Mouse (Mus musculus) forebrain, embryonic 10.5 days (tissue): ENCODE measurements around the gene Tmed2. TPM values are rescaled to one million over a fixed set of nuclear protein-coding genes. Genes with fewer than 3 reads are reported as not detected.
"Not testable (repeated sequence)": the region's sequence is repeated elsewhere in the genome, so short reads cannot be mapped to it uniquely, and the experiment has no call there.

Experiments used
- DNase-seq: peaks from one replicate; pipeline ENCODE4 v3.0.0-alpha.2; 2017; ENCODE audit warnings: low spot score; ENCODE audit errors: extremely low spot score
- H3K27ac ChIP-seq: fragments of 300-500 bp; sonication (generic); 2 replicates; pipeline ENCODE4 v1.5.1; 2016; ENCODE audit warnings: mild to moderate bottlenecking
- H3K27me3 ChIP-seq: fragments of 300-500 bp; sonication (generic); 2 replicates; pipeline ENCODE4 v1.6.1; 2016; ENCODE audit warnings: mild to moderate bottlenecking; ENCODE audit not compliant: poor library complexity, severe bottlenecking
- H3K36me3 ChIP-seq: fragments of 300-500 bp; sonication (generic); replicated peaks from 2 replicates; pipeline ENCODE4 v1.6.1; 2016; ENCODE audit warnings: mild to moderate bottlenecking, moderate library complexity
- H3K4me1 ChIP-seq: fragments of 300-500 bp; sonication (generic); 2 replicates; pipeline ENCODE4 v1.6.1; 2016
- H3K4me3 ChIP-seq: fragments of 300-500 bp; sonication (generic); 2 replicates; pipeline ENCODE4 v1.5.1; 2016; ENCODE audit warnings: mild to moderate bottlenecking, moderate library complexity
- H3K9me3 ChIP-seq: fragments of 300-500 bp; sonication (generic); 2 replicates; pipeline ENCODE4 v1.6.1; 2016; ENCODE audit warnings: mild to moderate bottlenecking, moderate library complexity
- WGBS: fragments of 180-500 bp; shearing (Covaris S2); methylation state at CpG from one replicate; pipeline ENCODE4 v1.1.7; 2016; 5-methylcytosine and 5-hydroxymethylcytosine counted together
- polyA plus RNA-seq: library from polyadenylated mRNA; unstranded; fragments of >200 nt; fragmentation: Nextera tagmentation; extraction: Ambion mirVana; gene quantifications from 2 replicates; pipeline ENCODE4 v1.2.1, GENCODE M21; 2016

The Tmed2 gene
- polyA plus RNA-seq, 1 experiment from 2014 or later: 474 TPM

GRCm38 (mm10) chr5:124551349-124552093 lies 11.0 kb downstream of the Tmed2 start:
- H3K9me3 ChIP-seq, DNase-seq, H3K27me3 ChIP-seq: not testable (repeated sequence)
- Histone ChIP-seq H3K27ac (peak overlapping the region; percentile 86), H3K4me1 (peaks cover 17% of the 10 kb centered on the region), H3K36me3 (peaks cover 57% of the 10 kb centered on the region), H3K4me3 (peak overlapping the region; percentile 90)
- WGBS: 30% methylated on average over 5 of the region's 5 CpGs

- H3K36me3 ChIP-seq: peaks cover 57% of the 10 kb centered on the region
- no peak for DNase-seq
- no peaks in the 10 kb centered on the region for H3K27me3 ChIP-seq
- peak overlapping the region; percentile 86 for H3K27ac ChIP-seq
- no peaks in the 10 kb centered on the region for H3K9me3 ChIP-seq
- peak overlapping the region; percentile 90 for H3K4me3 ChIP-seq
- WGBS: 17% methylated on average over 9 of the region's 9 CpGs
- peaks cover 17% of the 10 kb centered on the region for H3K4me1 ChIP-seq
These were observed 11.6 kb downstream of the Tmed2 start for GRCm38 (mm10) chr5:124552094-124552472.

GRCm38 (mm10) chr5:124552558-124553307 lies 12.2 kb downstream of the Tmed2 start, which contains the start of gene Ddx55:
TSS of gene Ddx55 (plus strand) at chr5:124552864.
- under 1% methylated on average over 66 of the region's 66 CpGs for WGBS
- peaks cover 57% of the 10 kb centered on the region for H3K36me3 ChIP-seq

GRCm38 (mm10) chr5:124553607-124554006 lies 13.1 kb downstream of the Tmed2 start:
- Histone ChIP-seq H3K36me3 (peaks cover 57% of the 10 kb centered on the region), H3K27ac (no peak overlapping the region)

More at GRCm38 (mm10) chr5:124552558-124553307, 12.2 kb downstream of the Tmed2 start, which contains the start of gene Ddx55:
- peak within 1 kb of the TSS; percentile 90 for H3K4me3 ChIP-seq
- no peaks in the 10 kb centered on the region for H3K9me3 ChIP-seq
- DNase-seq: peak; percentile 91
- H3K4me1 ChIP-seq: peaks cover 17% of the 10 kb centered on the region
- H3K27me3 ChIP-seq: no peaks in the 10 kb centered on the region
- peak within 1 kb of the TSS; percentile 86 for H3K27ac ChIP-seq

GRCm38 (mm10) chr5:124555145-124555544 lies 14.7 kb downstream of the Tmed2 start:
- H3K36me3 ChIP-seq: peaks cover 68% of the 10 kb centered on the region
- H3K27ac ChIP-seq: no peak overlapping the region
- H3K9me3 ChIP-seq: no peaks in the 10 kb centered on the region
- H3K4me3 ChIP-seq: no peak overlapping the region
- WGBS: 81% methylated on average over 1 of the region's 1 CpGs
- H3K27me3 ChIP-seq: no peaks in the 10 kb centered on the region
- no peak for DNase-seq
- peaks cover 17% of the 10 kb centered on the region for H3K4me1 ChIP-seq

More at GRCm38 (mm10) chr5:124553607-124554006, 13.1 kb downstream of the Tmed2 start:
- 75% methylated on average over 6 of the region's 6 CpGs for WGBS
- DNase-seq: no peak
- H3K4me1 ChIP-seq: peaks cover 17% of the 10 kb centered on the region
- no peaks in the 10 kb centered on the region for H3K27me3 ChIP-seq
- no peaks in the 10 kb centered on the region for H3K9me3 ChIP-seq
- peak overlapping the region; percentile 90 for H3K4me3 ChIP-seq

GRCm38 (mm10) chr5:124571068-124571467 lies 30.6 kb downstream of the Tmed2 start:
- no peaks in the 10 kb centered on the region for H3K27me3 ChIP-seq
- H3K9me3 ChIP-seq: no peaks in the 10 kb centered on the region
- 88% methylated on average over 12 of the region's 12 CpGs for WGBS
- no peaks in the 10 kb centered on the region for H3K4me1 ChIP-seq
- no peak for DNase-seq
- no peak overlapping the region for H3K4me3 ChIP-seq
- peaks cover 100% of the 10 kb centered on the region for H3K36me3 ChIP-seq
- no peak overlapping the region for H3K27ac ChIP-seq

GRCm38 (mm10) chr5:124575467-124575866 lies 35.0 kb downstream of the Tmed2 start:
- no peak for DNase-seq
- no peak overlapping the region for H3K4me3 ChIP-seq
- H3K27ac ChIP-seq: no peak overlapping the region
- H3K27me3 ChIP-seq: no peaks in the 10 kb centered on the region
- H3K4me1 ChIP-seq: peaks cover 23% of the 10 kb centered on the region
- WGBS: 96% methylated on average over 7 of the region's 7 CpGs
- no peaks in the 10 kb centered on the region for H3K9me3 ChIP-seq
- peaks cover 72% of the 10 kb centered on the region for H3K36me3 ChIP-seq

- peak; percentile 91 for DNase-seq
- H3K9me3 ChIP-seq: no peaks in the 10 kb centered on the region
- peaks cover 27% of the 10 kb centered on the region for H3K4me1 ChIP-seq
- peaks cover 54% of the 10 kb centered on the region for H3K36me3 ChIP-seq
- under 1% methylated on average over 51 of the region's 51 CpGs for WGBS
- H3K4me3 ChIP-seq: peak within 1 kb of the TSS; percentile 77
- no peaks in the 10 kb centered on the region for H3K27me3 ChIP-seq
- H3K27ac ChIP-seq: peak within 1 kb of the TSS; percentile 75
These were observed 38.3 kb downstream of the Tmed2 start, which contains the start of the genes Eif2b1 and Gtf2h3 for GRCm38 (mm10) chr5:124578633-124579317. TSS of gene Eif2b1 (minus strand) at chr5:124579131. TSS of gene Gtf2h3 (plus strand) at chr5:124579140.

GRCm38 (mm10) chr5:124582515-124582914 lies 42.0 kb downstream of the Tmed2 start:
- Histone ChIP-seq H3K4me1 (peaks cover 25% of the 10 kb centered on the region), H3K27me3 (no peaks in the 10 kb centered on the region), H3K9me3 (no peaks in the 10 kb centered on the region), H3K4me3 (no peak overlapping the region), H3K36me3 (peaks cover 56% of the 10 kb centered on the region), H3K27ac (no peak overlapping the region)
- DNase-seq: no peak
- WGBS: 95% methylated on average over 5 of the region's 5 CpGs

GRCm38 (mm10) chr5:124592768-124593167 lies 52.3 kb downstream of the Tmed2 start:
- Histone ChIP-seq H3K36me3 (peaks cover 89% of the 10 kb centered on the region), H3K27ac (no peak overlapping the region), H3K4me3 (no peak overlapping the region), H3K4me1 (no peaks in the 10 kb centered on the region), H3K9me3 (no peaks in the 10 kb centered on the region), H3K27me3 (no peaks in the 10 kb centered on the region)
- 96% methylated on average over 3 of the region's 3 CpGs for WGBS
- DNase-seq: no peak

GRCm38 (mm10) chr5:124598224-124599174 lies 58.0 kb downstream of the Tmed2 start:
- Histone ChIP-seq H3K4me1 (peaks cover 19% of the 10 kb centered on the region), H3K36me3 (peaks cover 54% of the 10 kb centered on the region), H3K27ac (peak overlapping the region; percentile 89), H3K4me3 (peak overlapping the region; percentile 94), H3K9me3 (no peaks in the 10 kb centered on the region), H3K27me3 (no peaks in the 10 kb centered on the region)
- 6% methylated on average over 30 of the region's 30 CpGs for WGBS
- peak; percentile 94 for DNase-seq
